Mouse (Mus musculus): Measurements from ENCODE around the gene Vps8.

- TF ChIP-seq CTCF (IDR thresholded peaks at IDR 0.05; ENCODE audit: control insufficient read depth, insufficient read depth, insufficient read length) (no peak), MYOD1 (IDR thresholded peaks at IDR 0.05; ENCODE audit: control insufficient read depth, insufficient read length, low read depth) (no peak), CEBPB (IDR thresholded peaks at IDR 0.05; ENCODE audit: low read depth) (no peak), FOSL1 (IDR thresholded peaks at IDR 0.05; ENCODE audit: insufficient read depth, low read length, poor library complexity, severe bottlenecking) (no peak), USF1 (IDR thresholded peaks at IDR 0.05; ENCODE audit: low read depth) (no peak)
These were observed 49.5 kb upstream of the Vps8 start for GRCm38 (mm10) chr16:21373316-21373960.

All from C2C12 (cell line).